Mouse (Mus musculus) neural tube, embryonic 13.5 days (tissue): ENCODE data around the gene Nt5c1a. TPM values are rescaled to one million over a fixed set of nuclear protein-coding genes. Genes with fewer than 3 reads are reported as not detected.

Source experiments
- ATAC-seq: fragments of 200-750 bp; cut with Nextera tagmentation; 2 replicates; pipeline ENCODE4 v1.8.0; 2017; ENCODE audit warnings: low read depth, mild to moderate bottlenecking, moderate TSS enrichment, moderate library complexity
- H3K27ac ChIP-seq: fragments of 300-500 bp; sonication (generic); replicated peaks from 2 replicates; pipeline ENCODE4 v1.5.1; 2015; ENCODE audit warnings: moderate library complexity, mild to moderate bottlenecking, inconsistent platforms
- H3K27me3 ChIP-seq: fragments of 300-500 bp; sonication (generic); 2 replicates; pipeline ENCODE4 v1.6.1; 2015; ENCODE audit warnings: mild to moderate bottlenecking, inconsistent platforms
- H3K36me3 ChIP-seq: fragments of 300-500 bp; sonication (generic); 2 replicates; pipeline ENCODE4 v1.6.1; 2015; ENCODE audit warnings: mild to moderate bottlenecking, inconsistent platforms
- H3K4me1 ChIP-seq: fragments of 300-500 bp; sonication (generic); replicated peaks from 2 replicates; pipeline ENCODE4 v1.6.1; 2015; ENCODE audit warnings: inconsistent platforms
- H3K4me2 ChIP-seq: fragments of 300-500 bp; sonication (generic); 2 replicates; pipeline ENCODE4 v1.6.1; 2015; ENCODE audit warnings: inconsistent platforms, mild to moderate bottlenecking, moderate library complexity
- H3K4me3 ChIP-seq: fragments of 300-500 bp; sonication (generic); 2 replicates; pipeline ENCODE4 v1.5.1; 2015; ENCODE audit warnings: mild to moderate bottlenecking, inconsistent platforms
- H3K9ac ChIP-seq: fragments of 300-500 bp; sonication (generic); 2 replicates; pipeline ENCODE4 v1.6.1; 2015; ENCODE audit warnings: moderate library complexity, mild to moderate bottlenecking, inconsistent platforms
- H3K9me3 ChIP-seq: fragments of 300-500 bp; sonication (generic); 2 replicates; pipeline ENCODE4 v1.6.1; 2016; ENCODE audit warnings: inconsistent platforms
- WGBS: fragments of 180-500 bp; shearing (Covaris S2); methylation state at CpG from one replicate; pipeline ENCODE4 v1.1.7; 2015; 5-methylcytosine and 5-hydroxymethylcytosine counted together
- polyA plus RNA-seq: library from polyadenylated mRNA; unstranded; fragments of >200 nt; fragmentation: Nextera tagmentation; extraction: Ambion mirVana; gene quantifications from 2 replicates; pipeline ENCODE4 v1.2.1, GENCODE M21; 2015

Gene Nt5c1a
- polyA plus RNA-seq, 1 experiment from 2014 or later = not detected

- Histone ChIP-seq H3K36me3 (no peaks in the 10 kb centered on the region), H3K27me3 (peaks cover 73% of the 10 kb centered on the region), H3K27ac (no peak within 1 kb of the TSS), H3K9ac (peak within 1 kb of the TSS; percentile 71), H3K9me3 (no peaks in the 10 kb centered on the region), H3K4me2 (peak within 1 kb of the TSS; percentile 66), H3K4me1 (peaks cover 30% of the 10 kb centered on the region), H3K4me3 (peak within 1 kb of the TSS; percentile 51)
- WGBS = under 1% methylated on average over 44 of the region's 44 CpGs
- ATAC-seq = peak; percentile 62
Observed at GRCm38 (mm10) chr4:123182328-123183238, 18.7 kb upstream of the Nt5c1a start, which contains the start of gene Hpcal4. Hpcal4 (plus strand) TSS chr4:123183227.

- Histone ChIP-seq H3K36me3 (no peaks in the 10 kb centered on the region), H3K4me2 (peak overlapping the region; percentile 66), H3K4me3 (peak overlapping the region; percentile 51), H3K27ac (no peak overlapping the region), H3K9me3 (no peaks in the 10 kb centered on the region), H3K9ac (peak overlapping the region; percentile 71), H3K4me1 (peaks cover 30% of the 10 kb centered on the region), H3K27me3 (peaks cover 73% of the 10 kb centered on the region)
- peak; percentile 92 for ATAC-seq
- 10% methylated on average over 44 of the region's 44 CpGs for WGBS
Observed at GRCm38 (mm10) chr4:123183239-123184056, 17.9 kb upstream of the Nt5c1a start.

GRCm38 (mm10) chr4:123184816-123185215, 16.5 kb upstream of the Nt5c1a start:
- Histone ChIP-seq H3K27ac (0 out of 2 replicates have a peak overlapping the region, but pooled peaks have one; percentile 38), H3K4me3 (no peak overlapping the region)

DNA sequence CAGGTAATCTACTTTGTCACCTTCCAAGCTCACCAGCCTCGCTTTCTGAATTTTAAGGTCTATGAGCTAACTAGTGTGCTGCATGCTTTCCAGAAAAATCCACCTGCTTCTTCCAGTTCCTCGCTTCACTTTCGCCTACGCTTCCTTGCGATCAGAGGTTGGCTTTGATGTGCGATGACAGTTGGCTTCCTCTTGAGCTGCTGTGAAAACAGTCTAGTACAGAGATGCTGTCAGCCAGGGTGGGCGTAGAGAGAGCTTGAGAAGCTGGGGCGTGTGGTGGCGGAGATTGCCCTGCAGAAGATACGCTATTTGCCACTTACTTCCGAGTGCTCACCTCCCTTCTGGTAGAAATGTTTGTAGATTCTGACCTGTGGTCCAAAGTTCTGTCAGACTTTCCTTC, 9.0 kb upstream of the Nt5c1a start:
- no peak overlapping the region for H3K9ac ChIP-seq
- no peak overlapping the region for H3K4me3 ChIP-seq
- no peaks in the 10 kb centered on the region for H3K9me3 ChIP-seq
- H3K27ac ChIP-seq = no peak overlapping the region
- 91% methylated on average over 11 of the region's 11 CpGs for WGBS
- ATAC-seq = no peak
- peaks cover 31% of the 10 kb centered on the region for H3K27me3 ChIP-seq
- no peaks in the 10 kb centered on the region for H3K36me3 ChIP-seq
- H3K4me1 ChIP-seq = no peaks in the 10 kb centered on the region
- H3K4me2 ChIP-seq = no peak overlapping the region

More at GRCm38 (mm10) chr4:123184816-123185215, 16.5 kb upstream of the Nt5c1a start:
- H3K4me1 ChIP-seq = peaks cover 30% of the 10 kb centered on the region
- peaks cover 68% of the 10 kb centered on the region for H3K27me3 ChIP-seq
- no peak for ATAC-seq
- H3K9me3 ChIP-seq = no peaks in the 10 kb centered on the region
- no peaks in the 10 kb centered on the region for H3K36me3 ChIP-seq
- 39% methylated on average over 3 of the region's 3 CpGs for WGBS
- H3K9ac ChIP-seq = 0 out of 2 replicates have a peak overlapping the region, but pooled peaks have one; percentile 31
- peak overlapping the region; percentile 66 for H3K4me2 ChIP-seq

DNA sequence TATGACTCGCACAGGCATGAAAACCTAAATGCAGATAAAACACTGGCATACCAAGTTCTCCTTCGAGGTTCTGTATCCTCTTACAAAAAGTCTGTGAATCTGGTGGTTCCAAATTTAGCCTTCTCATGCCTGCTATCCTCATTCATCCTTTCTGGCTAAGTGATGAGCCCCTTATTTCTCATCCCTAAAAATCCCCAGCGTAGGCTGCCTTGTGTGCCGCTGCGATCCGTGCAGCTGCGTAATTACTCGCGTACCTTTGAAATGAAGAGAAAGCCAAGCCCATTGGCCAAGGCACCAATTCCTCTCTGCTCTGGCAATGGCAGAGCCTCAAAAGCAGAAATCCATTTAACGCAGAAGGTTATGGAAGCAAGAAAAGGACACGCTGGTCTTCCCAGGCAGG, 7.5 kb upstream of the Nt5c1a start:
- H3K4me3 ChIP-seq = no peak overlapping the region
- no peaks in the 10 kb centered on the region for H3K4me1 ChIP-seq
- no peak for ATAC-seq
- no peak overlapping the region for H3K27ac ChIP-seq
- H3K4me2 ChIP-seq = no peak overlapping the region
- peaks cover 43% of the 10 kb centered on the region for H3K27me3 ChIP-seq
- no peaks in the 10 kb centered on the region for H3K9me3 ChIP-seq
- H3K9ac ChIP-seq = no peak overlapping the region
- no peaks in the 10 kb centered on the region for H3K36me3 ChIP-seq
- 89% methylated on average over 11 of the region's 11 CpGs for WGBS

GRCm38 (mm10) chr4:123196695-123197094, 4.6 kb upstream of the Nt5c1a start:
- no peak for ATAC-seq
- 74% methylated on average over 6 of the region's 6 CpGs for WGBS
- Histone ChIP-seq H3K27ac (no peak overlapping the region), H3K4me2 (no peak overlapping the region), H3K27me3 (peaks cover 70% of the 10 kb centered on the region), H3K36me3 (no peaks in the 10 kb centered on the region), H3K4me1 (peaks cover 10% of the 10 kb centered on the region), H3K9ac (no peak overlapping the region), H3K4me3 (no peak overlapping the region), H3K9me3 (no peaks in the 10 kb centered on the region)

DNA sequence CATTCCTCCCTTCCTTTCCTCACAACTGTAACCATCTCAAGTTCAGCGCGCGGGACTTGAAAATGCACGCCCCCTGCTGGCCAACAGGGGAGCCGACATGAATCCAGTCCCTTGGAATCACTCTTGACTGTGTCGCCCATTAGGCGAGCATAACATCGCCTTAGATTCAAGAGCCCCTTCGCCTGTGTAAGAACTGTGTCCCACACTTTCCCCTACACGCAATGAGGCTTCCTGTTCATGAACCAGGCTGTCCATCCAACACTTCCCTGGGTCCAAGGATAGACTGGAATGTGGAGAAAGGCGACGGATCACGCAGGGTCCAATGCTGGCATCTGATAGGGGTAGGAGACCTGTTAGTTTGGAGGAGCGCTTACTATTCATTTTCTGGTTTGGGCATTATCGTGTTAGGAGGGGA, 526 bp upstream of the Nt5c1a start:
- 2% methylated on average over 15 of the region's 15 CpGs for WGBS
- peak; percentile 65; the same call in 1 of the 2 replicates for ATAC-seq
- Histone ChIP-seq H3K4me3 (peak overlapping the region; percentile 38), H3K27me3 (peaks cover 67% of the 10 kb centered on the region), H3K4me1 (peaks cover 15% of the 10 kb centered on the region), H3K9ac (peak overlapping the region; percentile 66), H3K27ac (no peak overlapping the region), H3K9me3 (no peaks in the 10 kb centered on the region), H3K4me2 (peak overlapping the region; percentile 76), H3K36me3 (no peaks in the 10 kb centered on the region)

DNA sequence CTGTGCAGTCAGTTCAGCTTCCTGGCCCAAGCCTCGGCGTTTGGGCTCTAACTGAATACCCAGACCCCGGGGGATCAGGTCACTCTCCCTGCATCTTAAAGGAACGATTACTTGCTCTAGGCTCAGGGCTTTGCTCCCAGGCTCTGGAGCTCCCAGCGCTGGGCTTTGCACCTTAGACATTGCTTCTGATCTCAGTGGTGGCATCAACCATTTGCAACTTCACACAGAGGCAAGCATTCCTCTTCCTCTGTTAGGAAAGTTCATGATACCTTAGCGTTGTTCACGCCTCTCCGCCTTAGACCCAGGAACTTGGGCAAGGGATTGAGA, 753 bp downstream of the Nt5c1a start:
- H3K27ac ChIP-seq = no peak overlapping the region
- 0 out of 2 replicates have a peak overlapping the region, but pooled peaks have one; percentile 66 for H3K9ac ChIP-seq
- peaks cover 71% of the 10 kb centered on the region for H3K27me3 ChIP-seq
- H3K9me3 ChIP-seq = no peaks in the 10 kb centered on the region
- peak overlapping the region; percentile 76 for H3K4me2 ChIP-seq
- peak overlapping the region; percentile 38 for H3K4me3 ChIP-seq
- no peaks in the 10 kb centered on the region for H3K36me3 ChIP-seq
- no peak for ATAC-seq
- H3K4me1 ChIP-seq = peaks cover 15% of the 10 kb centered on the region
- 11% methylated on average over 8 of the region's 8 CpGs for WGBS

GRCm38 (mm10) chr4:123207337-123207736, 6.0 kb downstream of the Nt5c1a start:
- 79% methylated on average over 5 of the region's 5 CpGs for WGBS

DNA sequence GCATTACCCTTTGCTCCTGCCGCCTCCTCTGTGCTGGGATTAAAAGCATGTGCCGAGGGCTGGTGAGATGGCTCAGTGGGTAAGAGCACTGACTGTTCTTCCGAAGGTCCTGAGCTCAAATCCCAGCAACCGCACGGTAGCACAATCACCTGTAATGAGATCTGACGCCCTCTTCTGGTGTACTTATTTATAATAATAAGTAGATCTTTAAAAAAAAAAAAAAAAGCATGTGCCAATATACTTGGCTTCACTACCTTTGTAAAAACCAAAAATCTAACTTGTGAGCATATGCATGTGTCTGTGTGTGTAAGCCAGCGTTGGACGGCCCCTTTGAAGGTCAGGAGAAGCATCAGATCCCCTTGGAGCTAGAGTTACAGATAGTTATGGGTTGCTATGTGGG, 9.7 kb downstream of the Nt5c1a start:
- no peaks in the 10 kb centered on the region for H3K36me3 ChIP-seq
- H3K9ac ChIP-seq = no peak overlapping the region
- no peak for ATAC-seq
- peaks cover 18% of the 10 kb centered on the region; the same call in 1 of the 2 replicates for H3K27me3 ChIP-seq
- no peak overlapping the region for H3K4me3 ChIP-seq
- WGBS = 68% methylated on average over 8 of the region's 8 CpGs
- no peak overlapping the region for H3K4me2 ChIP-seq
- no peaks in the 10 kb centered on the region for H3K9me3 ChIP-seq
- H3K4me1 ChIP-seq = no peaks in the 10 kb centered on the region; the same call in 1 of the 2 replicates
- no peak overlapping the region for H3K27ac ChIP-seq

More at GRCm38 (mm10) chr4:123207337-123207736, 6.0 kb downstream of the Nt5c1a start:
- Histone ChIP-seq H3K9ac (no peak overlapping the region), H3K4me2 (no peak overlapping the region), H3K36me3 (no peaks in the 10 kb centered on the region), H3K4me3 (no peak overlapping the region), H3K9me3 (no peaks in the 10 kb centered on the region), H3K27ac (no peak overlapping the region), H3K27me3 (peaks cover 35% of the 10 kb centered on the region), H3K4me1 (no peaks in the 10 kb centered on the region)
- no peak for ATAC-seq

GRCm38 (mm10) chr4:123211453-123211852, 10.1 kb downstream of the Nt5c1a start:
- ATAC-seq = no peak
- Histone ChIP-seq H3K4me3 (no peak overlapping the region), H3K4me1 (no peaks in the 10 kb centered on the region; the same call in 1 of the 2 replicates), H3K4me2 (no peak overlapping the region), H3K36me3 (no peaks in the 10 kb centered on the region), H3K27me3 (peaks cover 14% of the 10 kb centered on the region; the same call in 1 of the 2 replicates), H3K27ac (no peak overlapping the region), H3K9me3 (no peaks in the 10 kb centered on the region), H3K9ac (no peak overlapping the region)
- 60% methylated on average over 5 of the region's 5 CpGs for WGBS

GRCm38 (mm10) chr4:123212330-123212729, 11.0 kb downstream of the Nt5c1a start:
- 70% methylated on average over 2 of the region's 2 CpGs for WGBS
- Histone ChIP-seq H3K27me3 (peaks cover 9% of the 10 kb centered on the region; the same call in 1 of the 2 replicates), H3K27ac (no peak overlapping the region), H3K4me3 (no peak overlapping the region), H3K9me3 (no peaks in the 10 kb centered on the region), H3K9ac (no peak overlapping the region), H3K36me3 (no peaks in the 10 kb centered on the region), H3K4me1 (no peaks in the 10 kb centered on the region; the same call in 1 of the 2 replicates), H3K4me2 (no peak overlapping the region)
- no peak for ATAC-seq
